10 mouse cellular contexts compared by ENCODE assay signal in genomic region chr2:37776611-37777411, GRCm38 (mm10). TPM values are rescaled to one million over a fixed set of nuclear protein-coding genes. Genes with fewer than 3 reads are reported as not detected.
A peak's percentile ranks its signal among the peaks of the same experiment; 100 is the strongest.
DNase-seq lines count a peak whose midpoint lies in the region; ATAC-seq and TF ChIP-seq lines count a peak whose summit lies in the region.
"Had no signal": no experiment of that assay in that cellular context is flagged by ENCODE, and none has a peak within 500 bp of the region (broad histone marks: within the 10 kb centered on the region; RNA-seq: fewer than 3 reads in every experiment).

No protein-coding gene starts in this region.

- no peak overlapping the region for H3K27ac ChIP-seq in heart, embryonic 15.5 days
- H3K27ac ChIP-seq in embryonic facial prominence, embryonic 11.5 days (replicated peaks; ENCODE audit: low read depth, low read length), result no peak overlapping the region
- H3K27ac ChIP-seq in hindbrain, postnatal 0 days, result 0 out of 2 replicates have a peak overlapping the region, but pooled peaks have one; percentile 11
- H3K27ac ChIP-seq in midbrain, embryonic 16.5 days (ENCODE audit: low read length), result peak overlapping the region; percentile 48

- TF ChIP-seq CTCF in hindbrain, postnatal 0 days (IDR thresholded peaks at IDR 0.05; ENCODE audit: low read depth), result no peak

- H3K4me2 ChIP-seq in heart, embryonic 15.5 days, result peak overlapping the region; percentile 65
- H3K4me2 ChIP-seq in embryonic facial prominence, embryonic 11.5 days (ENCODE audit: low read depth, low read length), result peak overlapping the region; percentile 69
- peak overlapping the region; percentile 42 for H3K4me2 ChIP-seq in hindbrain, postnatal 0 days (ENCODE audit: low read depth, low read length)
- peak overlapping the region; percentile 43 for H3K4me2 ChIP-seq in midbrain, embryonic 16.5 days (ENCODE audit: low read length)

- no peaks in the 10 kb centered on the region for H3K36me3 ChIP-seq in heart, embryonic 15.5 days
- no peaks in the 10 kb centered on the region for H3K36me3 ChIP-seq in embryonic facial prominence, embryonic 11.5 days (replicated peaks; ENCODE audit: control insufficient read depth, insufficient read depth, low read depth, low read length)
- no peaks in the 10 kb centered on the region for H3K36me3 ChIP-seq in hindbrain, postnatal 0 days (ENCODE audit: insufficient read depth, low read length)
- H3K36me3 ChIP-seq in midbrain, embryonic 16.5 days (ENCODE audit: control insufficient read depth, insufficient read depth, low read length), result no peaks in the 10 kb centered on the region

- DNase-seq in heart, adult 11 months, result no peak
- no peak for DNase-seq in embryonic facial prominence, embryonic 11.5 days (ENCODE audit: low spot score)
- DNase-seq in hindbrain, postnatal 0 days (ENCODE audit: low spot score), result no peak
- DNase-seq in thymus, postnatal 25 days, result no peak
- no peak for DNase-seq in adrenal gland, adult (ENCODE audit: inconsistent age in 2 of 2, low spot score in 1 of 2)
- DNase-seq in cerebellum, adult 11-12 months, result no peak
- DNase-seq: kidney, adult 2 months had no signal

- H3K9ac ChIP-seq in heart, embryonic 15.5 days, result peak overlapping the region; percentile 33; the same call in 1 of the 2 replicates
- peak overlapping the region; percentile 60 for H3K9ac ChIP-seq in embryonic facial prominence, embryonic 11.5 days (replicated peaks; ENCODE audit: low read length)
- H3K9ac ChIP-seq in hindbrain, postnatal 0 days (replicated peaks; ENCODE audit: low read length), result no peak overlapping the region
- H3K9ac ChIP-seq in midbrain, embryonic 16.5 days (ENCODE audit: low read depth, low read length), result peak overlapping the region; percentile 53

- ATAC-seq in heart, embryonic 15.5 days (replicated peaks; ENCODE audit: insufficient number of reproducible peaks, insufficient read depth, low FRiP score, low read depth), result no peak
- no peak for ATAC-seq in embryonic facial prominence, embryonic 11.5 days (replicated peaks; ENCODE audit: insufficient number of reproducible peaks, low FRiP score, low TSS enrichment, low read depth)
- no peak for ATAC-seq in hindbrain, postnatal 0 days
- ATAC-seq in midbrain, embryonic 16.5 days, result no peak

- peaks cover 46% of the 10 kb centered on the region for H3K4me1 ChIP-seq in heart, embryonic 15.5 days (replicated peaks)
- H3K4me1 ChIP-seq in embryonic facial prominence, embryonic 11.5 days (ENCODE audit: control insufficient read depth, insufficient read depth, low read length), result peaks cover 11% of the 10 kb centered on the region
- H3K4me1 ChIP-seq in hindbrain, postnatal 0 days (ENCODE audit: insufficient read depth, low read length), result peaks cover 19% of the 10 kb centered on the region
- peaks cover 32% of the 10 kb centered on the region for H3K4me1 ChIP-seq in midbrain, embryonic 16.5 days (ENCODE audit: control insufficient read depth, insufficient read depth, low read length)

- no peaks in the 10 kb centered on the region for H3K9me3 ChIP-seq in heart, embryonic 15.5 days (replicated peaks)
- no peaks in the 10 kb centered on the region for H3K9me3 ChIP-seq in embryonic facial prominence, embryonic 11.5 days (replicated peaks; ENCODE audit: control insufficient read depth, low read length)
- H3K9me3 ChIP-seq in hindbrain, postnatal 0 days (ENCODE audit: low read length), result no peaks in the 10 kb centered on the region
- no peaks in the 10 kb centered on the region for H3K9me3 ChIP-seq in midbrain, embryonic 16.5 days (replicated peaks; ENCODE audit: control insufficient read depth, low read length, poor library complexity, severe bottlenecking)

- H3K27me3 ChIP-seq in heart, embryonic 15.5 days, result peaks cover 21% of the 10 kb centered on the region
- no peaks in the 10 kb centered on the region; the same call in 1 of the 2 replicates for H3K27me3 ChIP-seq in embryonic facial prominence, embryonic 11.5 days (ENCODE audit: control insufficient read depth, insufficient read depth, low read length)
- no peaks in the 10 kb centered on the region for H3K27me3 ChIP-seq in hindbrain, postnatal 0 days (ENCODE audit: insufficient read depth, low read length)
- no peaks in the 10 kb centered on the region for H3K27me3 ChIP-seq in midbrain, embryonic 16.5 days (ENCODE audit: control insufficient read depth, insufficient read depth, low read depth, low read length)

- peak overlapping the region; percentile 40 for H3K4me3 ChIP-seq in heart, embryonic 15.5 days
- H3K4me3 ChIP-seq in embryonic facial prominence, embryonic 11.5 days (ENCODE audit: low read depth, low read length), result peak overlapping the region; percentile 33
- peak overlapping the region; percentile 17 for H3K4me3 ChIP-seq in hindbrain, postnatal 0 days (ENCODE audit: low read length)
- peak overlapping the region; percentile 30 for H3K4me3 ChIP-seq in midbrain, embryonic 16.5 days (ENCODE audit: low read depth, low read length)
- H3K4me3 ChIP-seq: erythroblast, embryonic 14.5 days had no signal

- WGBS in heart, embryonic 15.5 days, result 16% methylated on average over 20 of the region's 20 CpGs
- WGBS in embryonic facial prominence, embryonic 11.5 days, result 10% methylated on average over 20 of the region's 20 CpGs
- WGBS in hindbrain, postnatal 0 days, result 13% methylated on average over 20 of the region's 20 CpGs
- 9% methylated on average over 20 of the region's 20 CpGs for WGBS in midbrain, embryonic 16.5 days

RNA-seq across cellular contexts. Expression of gene Crb2, which starts 0.8 kb away (rescaled TPM):
- polyA plus RNA-seq in heart, embryonic 15.5 days (2015; fragmentation: Nextera tagmentation; extraction: Ambion mirVana), result 1.3 and 2.1 TPM in 2 replicates
- polyA plus RNA-seq in embryonic facial prominence, embryonic 11.5 days (2014; fragmentation: Nextera tagmentation; extraction: Ambion mirVana), result 2.7 and 3.0 TPM in 2 replicates
- 10.9 and 20.1 TPM in 2 replicates for total RNA-seq in hindbrain, postnatal 0 days (2014; rRNA removed)
- 2.4 and 3.4 TPM in 2 replicates for polyA plus RNA-seq in hindbrain, postnatal 0 days (2015; fragmentation: Nextera tagmentation; extraction: Ambion mirVana)
- polyA plus RNA-seq in midbrain, embryonic 16.5 days (2015; fragmentation: Nextera tagmentation; extraction: Ambion mirVana), result 4.2 and 5.3 TPM in 2 replicates
- polyA plus RNA-seq: erythroblast, embryonic 14.5 days had no signal

Comparison
In these comparisons a context has a peak if more than half of its experiments do, and no peak if none do; other contexts are left out.
1. H3K27ac ChIP-seq: peak in hindbrain, postnatal 0 days (single experiment) and midbrain, embryonic 16.5 days (single experiment); none in heart, embryonic 15.5 days (single experiment) and embryonic facial prominence, embryonic 11.5 days (single experiment).
2. Peak in every context shown above with its lines, with median percentiles within 50 percentile points of each other: H3K4me2 ChIP-seq and H3K4me3 ChIP-seq.